Mouse (Mus musculus) adrenal gland, postnatal 25 days (tissue): Measurements from ENCODE around the gene Hoxd4. TPM values are rescaled to one million over a fixed set of nuclear protein-coding genes. Genes with fewer than 3 reads are reported as not detected.

Source experiments
- DNase-seq: peaks from one replicate; pipeline ENCODE4 v3.0.0; 2021; ENCODE audit warnings: mixed read lengths
- total RNA-seq: library from RNA; stranded (reverse); gene quantifications from 2 replicates; pipeline ENCODE4 v1.2.3, GENCODE M21; 2021

Gene Hoxd4
- total RNA-seq, 1 experiment from 2014 or later: 34.1 TPM

GRCm38 (mm10) chr2:74746298-74746921, 34.7 kb downstream of the Hoxd4 start:
- no peak for DNase-seq

GRCm38 (mm10) chr2:74747006-74747405, 35.3 kb downstream of the Hoxd4 start:
- peak; percentile 28 for DNase-seq

- DNase-seq: no peak
Observed at GRCm38 (mm10) chr2:74747661-74748141, 36.0 kb downstream of the Hoxd4 start.

- DNase-seq: no peak
Observed at GRCm38 (mm10) chr2:74748436-74748995, 36.8 kb downstream of the Hoxd4 start.

GRCm38 (mm10) chr2:74749337-74750121, 37.8 kb downstream of the Hoxd4 start:
- peak; percentile 45 for DNase-seq

GRCm38 (mm10) chr2:74750731-74751250, 39.1 kb downstream of the Hoxd4 start:
- no peak for DNase-seq

- no peak for DNase-seq
Observed at GRCm38 (mm10) chr2:74751861-74752260, 40.1 kb downstream of the Hoxd4 start.

GRCm38 (mm10) chr2:74752431-74753174, 40.9 kb downstream of the Hoxd4 start:
- DNase-seq: no peak

GRCm38 (mm10) chr2:74753175-74753523, 41.4 kb downstream of the Hoxd4 start:
- DNase-seq: no peak

GRCm38 (mm10) chr2:74753711-74754110, 42.0 kb downstream of the Hoxd4 start:
- DNase-seq: no peak

- no peak for DNase-seq
Observed at GRCm38 (mm10) chr2:74760146-74760545, 48.4 kb downstream of the Hoxd4 start.

GRCm38 (mm10) chr2:74761941-74762340, 50.2 kb downstream of the Hoxd4 start:
- DNase-seq: no peak

GRCm38 (mm10) chr2:74762522-74763244, 51.0 kb downstream of the Hoxd4 start, which contains the start of gene Hoxd1:
Gene Hoxd1 (plus strand): TSS chr2:74762980.
- peak; percentile 59 for DNase-seq

GRCm38 (mm10) chr2:74763245-74763735, 51.6 kb downstream of the Hoxd4 start:
- DNase-seq: peak; percentile 15

GRCm38 (mm10) chr2:74763976-74764375, 52.2 kb downstream of the Hoxd4 start:
- DNase-seq: no peak

- no peak for DNase-seq
Observed at GRCm38 (mm10) chr2:74774359-74774758, 62.6 kb downstream of the Hoxd4 start.

- no peak for DNase-seq
Observed at GRCm38 (mm10) chr2:74777536-74778275, 66.0 kb downstream of the Hoxd4 start.
